Mouse (Mus musculus): ENCODE measurements around the gene Rbm18.
"Not testable (repeated sequence)": the region's sequence is repeated elsewhere in the genome, so short reads cannot be mapped to it uniquely, and the experiment has no call there.

Rbm18 gene

GRCm38 (mm10) chr2:36136300-36136941 is at the start of gene Rbm18, which contains the start of gene Mrrf:
TSS of gene Rbm18 (minus strand) at chr2:36136773.
TSS of gene Mrrf (plus strand) at chr2:36136389.
- peak; percentile 85 to 92 for DNase-seq (ENCODE audit: low spot score in 2 of 2)

- peak in 1 of 2 experiments; percentile 25 for DNase-seq (ENCODE audit: low spot score in 2 of 2)
Measured at GRCm38 (mm10) chr2:36184876-36185275, 48.3 kb upstream of the Rbm18 start.

GRCm38 (mm10) chr2:36184192-36184591 is 47.6 kb upstream of the Rbm18 start:
- no peak for DNase-seq (ENCODE audit: low spot score in 2 of 2)

GRCm38 (mm10) chr2:36183278-36183677 is 46.7 kb upstream of the Rbm18 start:
- DNase-seq (ENCODE audit: low spot score in 2 of 2) = no peak

GRCm38 (mm10) chr2:36181587-36182368 is 45.2 kb upstream of the Rbm18 start:
- DNase-seq (ENCODE audit: low spot score in 2 of 2) = not testable (repeated sequence)

GRCm38 (mm10) chr2:36179487-36179886 is 42.9 kb upstream of the Rbm18 start:
- no peak for DNase-seq (ENCODE audit: low spot score in 2 of 2)

GRCm38 (mm10) chr2:36172574-36172973 is 36.0 kb upstream of the Rbm18 start:
- no peak for DNase-seq (ENCODE audit: low spot score in 2 of 2)

- no peak for DNase-seq (ENCODE audit: low spot score in 2 of 2)
Measured at GRCm38 (mm10) chr2:36172136-36172535, 35.6 kb upstream of the Rbm18 start.

GRCm38 (mm10) chr2:36169176-36169575 is 32.6 kb upstream of the Rbm18 start:
- DNase-seq (ENCODE audit: low spot score in 2 of 2) = no peak

- DNase-seq (ENCODE audit: low spot score in 2 of 2) = no peak
Measured at GRCm38 (mm10) chr2:36167990-36168618, 31.5 kb upstream of the Rbm18 start.

- no peak for DNase-seq (ENCODE audit: low spot score in 2 of 2)
Measured at GRCm38 (mm10) chr2:36159336-36159735, 22.8 kb upstream of the Rbm18 start.

- no peak for DNase-seq (ENCODE audit: low spot score in 2 of 2)
Measured at GRCm38 (mm10) chr2:36157461-36157860, 20.9 kb upstream of the Rbm18 start.

GRCm38 (mm10) chr2:36152401-36152800 is 15.8 kb upstream of the Rbm18 start:
- not testable (repeated sequence) for DNase-seq (ENCODE audit: low spot score in 2 of 2)

GRCm38 (mm10) chr2:36148876-36149365 is 12.3 kb upstream of the Rbm18 start:
- no peak for DNase-seq (ENCODE audit: low spot score in 2 of 2)

GRCm38 (mm10) chr2:36139096-36139495 is 2.5 kb upstream of the Rbm18 start:
- DNase-seq (ENCODE audit: low spot score in 2 of 2) = no peak

- no peak for DNase-seq (ENCODE audit: low spot score in 2 of 2)
Measured at GRCm38 (mm10) chr2:36135887-36136286, 686 bp downstream of the Rbm18 start.

GRCm38 (mm10) chr2:36129051-36129450 is 7.5 kb downstream of the Rbm18 start:
- no peak for DNase-seq (ENCODE audit: low spot score in 2 of 2)

- DNase-seq (ENCODE audit: low spot score in 2 of 2) = no peak
Measured at GRCm38 (mm10) chr2:36127973-36128372, 8.6 kb downstream of the Rbm18 start.

- DNase-seq (ENCODE audit: low spot score in 2 of 2) = no peak
Measured at GRCm38 (mm10) chr2:36126795-36127429, 9.7 kb downstream of the Rbm18 start.

GRCm38 (mm10) chr2:36112632-36113031 is 23.9 kb downstream of the Rbm18 start:
- DNase-seq (ENCODE audit: low spot score in 2 of 2) = no peak

- no peak for DNase-seq (ENCODE audit: low spot score in 2 of 2)
Measured at GRCm38 (mm10) chr2:36108615-36109014, 28.0 kb downstream of the Rbm18 start.

Measured in frontal cortex, postnatal 10 days (tissue).